Mouse (Mus musculus) thymus, adult 2 months (tissue): ENCODE results near the gene Tchhl1. TPM values are rescaled to one million over a fixed set of nuclear protein-coding genes. Genes with fewer than 3 reads are reported as not detected.

ENCODE experiments used
- DNase-seq: peaks from one replicate; pipeline ENCODE4 v3.0.0; 2021
- H3K27ac ChIP-seq: fragments of 200-500 bp; 2 replicates; pipeline ENCODE4 v1.5.1; 2012; ENCODE audit warnings: low read length, control low read depth; ENCODE audit not compliant: control insufficient read depth, insufficient read depth
- H3K27me3 ChIP-seq: fragments of 200-500 bp; 2 replicates; pipeline ENCODE4 v1.6.1; 2012; ENCODE audit warnings: mild to moderate bottlenecking, low read length, moderate library complexity, mixed read lengths; ENCODE audit not compliant: control insufficient read depth, insufficient read depth
- H3K36me3 ChIP-seq: fragments of 200-500 bp; 2 replicates; pipeline ENCODE4 v1.6.1; 2012; ENCODE audit warnings: mild to moderate bottlenecking, low read length, moderate library complexity; ENCODE audit not compliant: control insufficient read depth, insufficient read depth
- H3K4me1 ChIP-seq: fragments of 200-500 bp; replicated peaks from 2 replicates; pipeline ENCODE4 v1.6.1; 2012; ENCODE audit warnings: low read length; ENCODE audit not compliant: control insufficient read depth, insufficient read depth
- H3K4me3 ChIP-seq: fragments of 200-500 bp; 2 replicates; pipeline ENCODE4 v1.5.1; 2012; ENCODE audit warnings: mild to moderate bottlenecking, low read length, control low read depth, moderate library complexity; ENCODE audit not compliant: control insufficient read depth, insufficient read depth
- CTCF ChIP-seq: fragments of 200-500 bp; IDR thresholded peaks from 2 replicates; pipeline ENCODE4 v1.5.1; 2012; ENCODE audit warnings: mild to moderate bottlenecking, control low read depth, low read length, moderate library complexity, borderline replicate concordance; ENCODE audit not compliant: control insufficient read depth, poor library complexity, insufficient read depth; ENCODE audit errors: extremely low read depth
- POLR2A ChIP-seq: fragments of 200-500 bp; IDR thresholded peaks from 2 replicates; pipeline ENCODE4 v1.6.1; 2012; ENCODE audit warnings: mild to moderate bottlenecking, low read length, control low read depth, moderate library complexity; ENCODE audit not compliant: control insufficient read depth, poor library complexity, insufficient read depth; ENCODE audit errors: extremely low read depth
- WGBS: fragments of 180-500 bp; shearing (Covaris S2); methylation state at CpG from one replicate; pipeline ENCODE4 v1.1.7; 2018; 5-methylcytosine and 5-hydroxymethylcytosine counted together
- polyA plus RNA-seq: library from polyadenylated mRNA; depleted of rRNA; stranded (reverse); fragments of >200 nt; gene quantifications from 2 replicates; pipeline ENCODE4 v1.2.3, GENCODE M21; 2012

Gene Tchhl1
- polyA plus RNA-seq, 1 experiment = not detected

- Histone ChIP-seq H3K27ac (no peak overlapping the region), H3K27me3 (no peaks in the 10 kb centered on the region), H3K36me3 (no peaks in the 10 kb centered on the region), H3K4me1 (no peaks in the 10 kb centered on the region), H3K4me3 (no peak overlapping the region)
- TF ChIP-seq POLR2A (no peak), CTCF (no peak)
- no peak for DNase-seq
Measured at GRCm38 (mm10) chr3:93499129-93499528, 30.6 kb downstream of the Tchhl1 start.

DNA sequence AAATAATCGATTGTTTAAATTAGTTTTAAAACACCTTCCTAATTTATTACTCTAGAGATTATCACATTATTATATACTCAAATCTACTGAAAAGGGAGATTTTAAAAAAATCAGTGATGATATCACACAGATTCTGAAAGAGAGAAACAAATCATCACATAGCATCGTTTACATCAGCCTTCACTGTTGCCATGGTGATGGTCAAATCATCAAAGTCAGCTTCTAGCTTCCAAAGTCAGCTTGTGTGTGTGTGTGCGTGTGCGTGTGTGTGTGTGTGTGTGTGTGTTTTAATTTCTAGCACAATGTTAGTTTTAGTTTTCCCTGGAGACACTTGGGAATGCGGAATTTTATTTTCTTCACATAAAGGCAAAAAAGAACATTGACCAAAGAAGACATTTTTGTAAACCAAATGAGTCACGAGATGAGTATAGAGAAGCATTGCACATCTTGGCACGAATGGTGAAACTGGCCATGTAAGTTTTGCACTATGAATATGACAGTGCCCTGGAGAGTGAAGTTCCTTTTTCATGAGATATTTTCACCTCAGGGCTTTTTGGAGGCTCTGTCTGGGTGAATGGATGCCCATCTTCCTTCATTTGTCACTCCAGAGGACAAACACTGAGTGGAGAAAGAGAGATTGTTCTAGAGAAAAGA, 36.1 kb downstream of the Tchhl1 start:
- Histone ChIP-seq H3K36me3 (no peaks in the 10 kb centered on the region), H3K27me3 (no peaks in the 10 kb centered on the region), H3K4me1 (peaks cover 8% of the 10 kb centered on the region), H3K4me3 (no peak overlapping the region), H3K27ac (no peak overlapping the region)
- TF ChIP-seq POLR2A (no peak), CTCF (no peak)
- WGBS = 93% methylated on average over 7 of the region's 7 CpGs
- DNase-seq = no peak

GRCm38 (mm10) chr3:93505960-93506863, 37.7 kb downstream of the Tchhl1 start:
- 13% methylated on average over 30 of the region's 30 CpGs for WGBS
- no peak for TF ChIP-seq POLR2A
- TF ChIP-seq CTCF = peak; percentile 53; the same call in 1 of the 2 replicates
- H3K4me3 ChIP-seq = peak overlapping the region; percentile 45

DNA sequence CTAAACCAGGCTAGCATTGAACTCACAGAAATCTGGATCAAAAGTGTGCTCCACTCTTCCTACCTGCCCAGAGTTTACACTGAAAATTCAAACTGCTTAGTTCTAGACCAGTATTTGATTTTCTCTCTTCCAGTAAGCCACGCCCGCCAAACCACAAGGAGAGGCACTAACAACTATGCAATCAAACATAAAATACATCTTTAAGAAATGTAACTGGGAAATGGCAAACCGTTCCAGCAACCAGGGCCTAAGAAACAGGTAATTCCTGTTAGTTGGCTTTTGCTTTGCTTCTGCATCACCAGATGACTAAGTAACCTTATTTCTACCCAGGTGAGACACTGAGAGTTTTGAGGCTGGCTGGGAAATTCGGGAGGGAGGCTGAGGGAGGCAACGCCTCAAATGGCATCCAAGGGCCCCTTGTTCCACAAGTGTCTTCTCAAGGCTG, 38.3 kb downstream of the Tchhl1 start:
- peak; percentile 27 for DNase-seq
- WGBS = 45% methylated on average over 5 of the region's 5 CpGs
- Histone ChIP-seq H3K27me3 (no peaks in the 10 kb centered on the region), H3K27ac (peak overlapping the region; percentile 93), H3K4me3 (no peak overlapping the region), H3K4me1 (peaks cover 8% of the 10 kb centered on the region), H3K36me3 (no peaks in the 10 kb centered on the region)
- TF ChIP-seq CTCF = no peak
- no peak for TF ChIP-seq POLR2A

More at GRCm38 (mm10) chr3:93505960-93506863, 37.7 kb downstream of the Tchhl1 start:
- DNase-seq = peak; percentile 92
- Histone ChIP-seq H3K4me1 (peaks cover 8% of the 10 kb centered on the region), H3K27ac (peak overlapping the region; percentile 93), H3K36me3 (no peaks in the 10 kb centered on the region), H3K27me3 (no peaks in the 10 kb centered on the region)

DNA sequence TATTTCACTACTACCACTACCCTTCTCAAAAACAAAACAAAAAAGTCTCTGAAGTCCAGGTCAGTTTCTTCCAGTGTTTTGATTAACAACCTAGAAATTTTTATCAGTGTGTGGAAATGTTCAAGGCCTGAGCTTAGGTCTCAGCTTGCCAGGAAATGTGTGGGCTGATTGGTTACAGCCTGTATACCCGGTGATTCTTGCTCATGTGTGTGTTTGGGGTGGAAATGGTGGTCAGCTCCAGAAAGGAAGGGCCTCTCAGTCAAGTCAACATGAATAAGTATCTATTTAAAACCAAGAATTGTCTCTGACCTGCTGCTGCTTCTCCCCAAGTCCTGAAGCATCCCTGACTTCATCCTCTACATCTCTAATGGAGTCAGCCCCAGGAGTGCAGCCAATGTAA, 40.7 kb downstream of the Tchhl1 start:
- Histone ChIP-seq H3K27ac (no peak overlapping the region), H3K4me1 (peaks cover 8% of the 10 kb centered on the region), H3K4me3 (no peak overlapping the region), H3K27me3 (no peaks in the 10 kb centered on the region), H3K36me3 (no peaks in the 10 kb centered on the region)
- DNase-seq = no peak
- WGBS = 15% methylated on average over 1 of the region's 1 CpGs
- TF ChIP-seq CTCF (no peak), POLR2A (no peak)

- H3K27ac ChIP-seq = no peak overlapping the region
- DNase-seq = no peak
- no peak overlapping the region for H3K4me3 ChIP-seq
- H3K27me3 ChIP-seq = no peaks in the 10 kb centered on the region
- 92% methylated on average over 1 of the region's 1 CpGs for WGBS
- TF ChIP-seq POLR2A = no peak
- TF ChIP-seq CTCF = no peak
- H3K4me1 ChIP-seq = peaks cover 8% of the 10 kb centered on the region
- H3K36me3 ChIP-seq = no peaks in the 10 kb centered on the region
Measured at GRCm38 (mm10) chr3:93511036-93511435, 42.5 kb downstream of the Tchhl1 start.
